Mouse (Mus musculus) embryonic stem cell, embryonic (primary cell): ENCODE measurements around the gene Arid1b.

Source experiments
- CTCF ChIA-PET, 4 experiments: fragments of 300-600 bp in 2 of 4; fragments of 350-600 bp in 2 of 4; sonication (Branson Sonifier 250); formaldehyde crosslinking; loops; one replicate each; lab custom pipeline; 2022; ENCODE audit warnings: inconsistent platforms in 2 of 4; lab: Charles Lee
- POLR2A ChIA-PET, 4 experiments: fragments of 300-600 bp in 2 of 4; fragments of 350-600 bp in 2 of 4; sonication (Branson Sonifier 250); formaldehyde crosslinking; loops; one replicate each; lab custom pipeline; 2022; ENCODE audit warnings: antibody characterized with exemption in 4 of 4, inconsistent platforms in 1 of 4; lab: Charles Lee

Arid1b gene

GRCm38 (mm10) chr17:5269774-5270173 lies 275.6 kb downstream of the Arid1b start:
- ChIA-PET POLR2A (interaction anchor here in 2 of 4 experiments (0.6 to 4.5 kb wide), 11 partner anchors 9 to 170 kb away, joined by 3 to 55 read pairs (median 8); partner anchors contain the start of gene Tmem242 (in 1 of the 2)), CTCF (interaction anchor here in 2 of 4 experiments (1.1 to 2.0 kb wide), 3 partner anchors 17 to 133 kb away, joined by 3 to 8 read pairs (median 4); no protein-coding TSS in a partner anchor)

- CTCF ChIA-PET = interaction anchor here (0.7 to 2.7 kb wide), 10 partner anchors 16 to 165 kb away, joined by 3 to 13 read pairs (median 4); no protein-coding TSS in a partner anchor
- POLR2A ChIA-PET = interaction anchor here in 3 of 4 experiments (0.5 to 4.5 kb wide), 26 partner anchors 9 to 274 kb away, joined by 3 to 55 read pairs (median 5); partner anchors contain the start of gene Zdhhc14 (in 1 of the 3)
These were observed 276.7 kb downstream of the Arid1b start for GRCm38 (mm10) chr17:5270823-5271222.

GRCm38 (mm10) chr17:5273118-5273517 lies 279.0 kb downstream of the Arid1b start:
- ChIA-PET POLR2A (interaction anchor here in 1 of 4 experiments (1.6 to 4.5 kb wide), 4 partner anchors 10 to 31 kb away, joined by 3 to 55 read pairs (median 14); no protein-coding TSS in a partner anchor), CTCF (interaction anchor here in 1 of 4 experiments (2.7 kb wide), 1 partner anchor 20 kb away, joined by 13 read pairs; no protein-coding TSS in a partner anchor)

GRCm38 (mm10) chr17:5273685-5274084 lies 279.6 kb downstream of the Arid1b start:
- ChIA-PET CTCF (no interaction called here), POLR2A (interaction anchor here in 2 of 4 experiments (0.7 to 1.2 kb wide), 3 partner anchors 13 to 29 kb away, joined by 3 to 5 read pairs (median 3); no protein-coding TSS in a partner anchor)

DNA sequence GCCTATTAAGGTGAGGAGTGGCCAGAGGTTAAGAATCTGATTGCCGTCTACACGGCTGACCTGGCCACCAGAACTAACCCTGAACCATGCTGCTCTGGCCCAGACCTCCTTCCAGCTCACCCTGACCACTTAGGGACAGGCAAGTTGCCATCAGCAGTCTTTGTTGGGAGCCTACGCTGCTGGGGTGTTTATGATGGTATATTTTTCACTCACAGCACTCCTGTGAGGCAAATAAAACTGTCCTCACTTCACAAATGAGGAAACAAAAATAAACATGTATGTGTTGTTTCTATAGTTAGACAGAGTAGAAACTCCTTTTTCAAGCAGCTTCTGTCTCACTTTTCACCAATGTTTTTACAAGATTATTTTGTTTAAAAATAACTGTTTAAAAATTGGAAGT lies 280.3 kb downstream of the Arid1b start:
- POLR2A ChIA-PET = interaction anchor here in 3 of 4 experiments (0.6 to 1.2 kb wide), 7 partner anchors 12 to 735 kb away, joined by 3 to 9 read pairs (median 3); no protein-coding TSS in a partner anchor
- CTCF ChIA-PET = no interaction called here

- ChIA-PET CTCF (no interaction called here), POLR2A (interaction anchor here in 2 of 4 experiments (0.8 to 1.0 kb wide), 3 partner anchors 20 to 177 kb away, joined by 3 to 4 read pairs (median 3); no protein-coding TSS in a partner anchor)
These were observed 281.6 kb downstream of the Arid1b start for GRCm38 (mm10) chr17:5275749-5276148.

DNA sequence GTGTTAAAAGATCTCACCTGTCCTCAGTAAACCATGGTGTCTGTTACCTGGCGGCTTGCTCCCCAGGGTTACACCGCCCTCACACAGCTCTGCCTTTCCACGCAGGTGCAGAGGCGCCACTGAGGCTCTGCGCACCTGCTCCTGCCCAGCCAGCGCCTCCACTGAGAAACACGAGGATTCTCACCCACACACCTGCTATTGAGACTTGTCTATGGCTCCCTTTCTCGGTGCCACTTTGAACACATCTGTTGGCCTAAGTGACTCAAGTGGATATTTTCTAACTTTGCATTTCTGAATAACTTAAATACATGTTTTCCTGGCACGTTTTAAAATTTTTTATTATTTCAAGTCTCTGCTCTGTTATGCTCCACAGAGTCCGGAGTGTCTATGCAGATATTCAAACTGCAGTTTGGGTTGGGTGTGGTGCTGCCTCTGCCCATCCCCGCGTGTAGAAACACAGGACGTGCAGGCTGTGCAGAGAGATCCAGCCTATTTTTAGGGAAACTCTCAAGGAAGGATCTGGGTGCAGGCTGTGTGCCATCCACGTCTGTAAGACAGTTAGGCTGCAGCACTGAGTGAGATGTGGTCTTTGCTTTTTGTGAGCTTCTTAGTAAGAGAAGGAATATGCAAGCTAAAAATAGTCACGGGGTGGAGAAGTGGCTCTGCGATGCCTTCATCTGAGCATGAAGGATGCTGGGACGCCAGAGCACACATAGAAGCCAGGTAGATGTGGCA lies 283.2 kb downstream of the Arid1b start:
- ChIA-PET POLR2A (interaction anchor here in 3 of 4 experiments (0.6 to 1.9 kb wide), 8 partner anchors 10 to 931 kb away, joined by 3 to 8 read pairs (median 4); no protein-coding TSS in a partner anchor), CTCF (interaction anchor here in 2 of 4 experiments (1.1 to 1.4 kb wide), 2 partner anchors 25 to 126 kb away, joined by 3 to 4 read pairs; no protein-coding TSS in a partner anchor)

DNA sequence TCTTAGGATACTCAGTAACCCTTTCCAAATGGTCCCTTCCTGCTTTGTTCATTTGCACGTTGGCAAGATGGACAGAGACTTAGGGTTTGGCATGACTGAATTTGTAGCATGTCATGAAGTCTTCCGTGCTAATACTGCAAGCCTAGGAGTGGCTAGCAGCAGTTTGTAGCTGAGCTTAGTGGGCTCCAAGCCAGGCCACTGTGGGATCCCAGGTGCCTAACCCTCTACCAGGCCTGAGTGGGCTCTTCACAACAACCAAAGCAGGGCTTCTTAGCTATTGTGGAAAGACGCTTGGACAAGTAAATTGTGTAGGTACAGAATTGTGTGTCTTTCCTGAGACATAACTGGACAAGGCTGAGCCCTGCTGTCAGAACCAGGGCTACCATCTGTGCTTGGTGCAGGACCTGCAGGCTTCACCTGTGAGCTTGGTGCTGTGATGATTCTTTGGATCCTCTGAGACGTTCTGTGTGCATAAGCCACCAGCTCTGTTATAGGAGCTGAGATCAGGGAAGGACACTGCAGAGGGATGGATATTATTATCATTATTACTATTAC lies 286.4 kb downstream of the Arid1b start:
- CTCF ChIA-PET = no interaction called here
- POLR2A ChIA-PET = interaction anchor here in 3 of 4 experiments (0.6 to 2.5 kb wide), 10 partner anchors 8 to 47 kb away, joined by 3 to 12 read pairs (median 3); no protein-coding TSS in a partner anchor

DNA sequence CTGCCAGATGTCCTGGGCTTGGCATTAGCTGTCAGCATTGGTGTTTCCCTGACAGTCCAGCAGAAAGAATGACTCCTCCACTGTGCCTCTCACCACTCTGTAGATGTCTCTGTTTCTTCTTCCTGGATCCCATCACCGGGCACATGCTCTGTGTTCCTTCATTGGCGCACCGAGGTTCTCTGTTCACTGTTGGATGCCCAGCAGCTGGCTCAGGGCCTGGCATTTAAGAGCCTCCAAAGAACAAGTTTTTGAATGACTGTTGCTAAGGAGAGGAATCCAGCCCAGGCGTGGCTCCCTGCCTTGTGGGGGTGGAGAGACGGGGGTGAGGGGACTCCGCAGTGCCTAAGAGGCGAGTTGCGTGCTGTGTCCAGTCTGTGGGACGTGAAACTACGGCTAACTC lies 290.7 kb downstream of the Arid1b start:
- ChIA-PET POLR2A (interaction anchor here in 2 of 4 experiments (0.9 to 4.4 kb wide), 4 partner anchors 12 to 14 kb away, joined by 3 to 32 read pairs (median 6); no protein-coding TSS in a partner anchor), CTCF (no interaction called here)

DNA sequence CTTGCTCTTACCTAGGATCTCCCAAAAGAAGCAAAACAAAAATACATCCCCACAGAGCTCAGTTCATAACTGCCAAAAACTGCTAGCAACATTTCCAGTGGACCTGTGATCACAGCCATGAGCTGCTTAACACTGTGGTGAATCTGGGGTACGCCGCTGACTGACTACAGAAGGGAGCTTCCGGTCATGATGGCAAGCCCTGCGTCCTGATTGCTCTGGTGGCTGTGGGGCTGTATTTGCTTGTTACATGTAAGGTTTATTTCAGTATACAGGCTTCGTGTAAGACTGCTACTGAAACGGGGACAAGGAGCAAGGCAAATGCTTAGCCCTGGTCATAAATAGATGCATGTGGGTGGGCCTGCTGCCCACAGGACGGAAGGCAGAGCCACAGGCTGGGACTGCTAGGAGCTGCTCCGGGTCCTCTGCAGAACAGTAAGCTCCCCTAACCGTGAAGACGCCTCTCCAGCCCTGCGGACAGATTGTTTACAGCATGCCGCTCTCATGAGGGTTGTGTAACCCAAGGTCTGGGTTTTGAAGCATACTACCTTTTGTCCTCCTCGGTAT lies 291.8 kb downstream of the Arid1b start:
- CTCF ChIA-PET = interaction anchor here in 2 of 4 experiments (0.6 to 2.1 kb wide), 5 partner anchors 10 to 154 kb away, joined by 3 to 7 read pairs (median 6); partner anchors contain the start of gene Tmem242 (in 1 of the 2)
- POLR2A ChIA-PET = interaction anchor here in 3 of 4 experiments (0.6 to 4.4 kb wide), 10 partner anchors 9 to 155 kb away, joined by 3 to 32 read pairs (median 5); no protein-coding TSS in a partner anchor

GRCm38 (mm10) chr17:5286571-5287209 lies 292.6 kb downstream of the Arid1b start:
- POLR2A ChIA-PET = interaction anchor here in 3 of 4 experiments (0.6 to 4.4 kb wide), 13 partner anchors 8 to 379 kb away, joined by 3 to 32 read pairs (median 5); no protein-coding TSS in a partner anchor
- CTCF ChIA-PET = interaction anchor here in 2 of 4 experiments (1.1 to 2.1 kb wide), 5 partner anchors 9 to 34 kb away, joined by 3 to 7 read pairs (median 4); no protein-coding TSS in a partner anchor

DNA sequence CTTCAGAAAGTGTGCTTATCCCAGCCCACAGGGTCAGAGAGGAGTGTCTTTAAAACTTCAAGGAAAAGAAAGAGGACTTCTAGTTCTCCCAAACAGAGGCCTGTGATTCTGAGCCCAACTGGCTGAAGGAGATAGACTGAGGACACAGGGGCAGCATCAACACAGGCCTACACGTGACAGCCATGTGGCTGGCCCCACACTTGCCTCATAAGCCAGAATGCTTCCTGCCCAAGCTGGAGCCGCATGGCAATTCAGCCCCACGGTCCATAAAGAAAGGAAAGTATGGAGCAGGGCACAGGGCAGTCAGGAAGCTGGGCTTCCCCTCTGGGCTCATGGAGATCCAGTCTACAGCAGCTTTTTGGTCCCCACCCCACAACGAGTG lies 293.1 kb downstream of the Arid1b start:
- POLR2A ChIA-PET = interaction anchor here in 2 of 4 experiments (0.8 to 4.4 kb wide), 9 partner anchors 8 to 380 kb away, joined by 3 to 32 read pairs (median 5); no protein-coding TSS in a partner anchor
- CTCF ChIA-PET = interaction anchor here in 2 of 4 experiments (1.2 to 2.1 kb wide), 4 partner anchors 8 to 35 kb away, joined by 3 to 7 read pairs (median 5); no protein-coding TSS in a partner anchor

DNA sequence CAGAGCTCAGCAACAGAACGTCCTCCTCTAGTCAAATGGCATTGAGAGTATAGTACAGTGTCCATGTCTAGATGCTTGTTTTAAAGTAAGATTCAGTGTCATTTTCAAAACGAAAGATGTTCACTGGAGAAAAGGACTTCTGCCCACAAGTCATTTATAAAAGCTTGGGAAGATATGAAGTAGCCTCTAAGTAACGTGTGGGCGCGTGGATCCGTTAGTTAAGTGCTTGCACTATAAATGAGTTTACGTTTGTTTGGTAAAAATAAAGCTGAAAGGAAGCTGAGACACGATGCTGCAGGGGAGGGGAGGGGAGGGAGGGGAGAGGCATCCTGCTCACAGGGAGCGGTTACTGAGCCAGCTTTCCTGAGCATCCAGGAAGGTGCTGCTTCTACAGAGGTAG lies 293.5 kb downstream of the Arid1b start:
- POLR2A ChIA-PET = interaction anchor here in 1 of 4 experiments (0.6 to 4.4 kb wide), 7 partner anchors 9 to 380 kb away, joined by 3 to 32 read pairs (median 3); no protein-coding TSS in a partner anchor
- CTCF ChIA-PET = interaction anchor here in 2 of 4 experiments (1.7 to 2.1 kb wide), 2 partner anchors 17 to 35 kb away, joined by 4 to 7 read pairs; no protein-coding TSS in a partner anchor

DNA sequence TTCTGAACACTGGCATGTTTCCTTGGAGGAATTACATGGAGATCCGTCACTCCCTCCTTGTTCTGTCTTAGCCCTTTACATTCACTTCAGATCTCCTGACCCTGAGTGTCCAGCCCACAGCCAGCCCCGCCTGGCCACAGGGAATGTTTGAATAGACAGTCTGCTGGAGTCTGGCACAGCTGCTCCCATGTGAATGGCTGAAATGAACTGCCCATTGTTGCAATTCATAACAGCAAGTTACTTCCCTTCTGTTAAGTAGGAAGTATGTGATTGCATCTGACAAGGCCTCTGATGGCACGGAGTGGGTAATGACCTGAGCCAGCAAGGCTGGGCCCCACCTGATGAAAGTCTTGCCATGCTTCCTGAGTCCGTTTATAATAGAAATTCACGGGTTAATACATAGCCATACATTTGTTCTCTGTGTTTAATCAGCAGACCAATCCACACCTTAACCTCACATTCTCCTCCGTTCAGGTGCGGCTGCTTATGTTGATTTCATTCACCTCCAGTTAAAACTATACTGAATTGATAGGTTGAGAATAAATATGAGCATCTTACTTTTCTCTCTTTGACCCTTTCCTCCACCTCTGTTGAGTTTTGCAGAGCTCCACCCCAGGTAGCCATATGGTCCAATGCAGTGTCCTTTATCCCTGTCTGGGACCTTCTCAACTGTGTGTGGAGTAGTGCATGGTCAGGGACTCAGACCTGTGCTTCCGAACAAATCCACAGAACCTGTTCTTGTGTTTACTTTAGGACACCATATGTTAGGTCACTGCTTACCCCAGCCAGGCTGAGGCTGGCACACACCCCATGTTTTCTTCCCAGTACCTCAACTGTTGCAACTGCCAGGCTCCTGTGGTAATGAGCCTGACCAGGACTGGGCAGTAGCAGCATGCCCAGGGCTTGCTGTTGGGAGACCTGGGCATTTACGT lies 299.8 kb downstream of the Arid1b start:
- CTCF ChIA-PET = no interaction called here
- POLR2A ChIA-PET = interaction anchor here in 3 of 4 experiments (1.7 to 2.7 kb wide), 3 partner anchors 8 to 16 kb away, joined by 4 to 13 read pairs (median 6); no protein-coding TSS in a partner anchor

- CTCF ChIA-PET = interaction anchor here in 3 of 4 experiments (0.7 to 2.1 kb wide), 7 partner anchors 9 to 134 kb away, joined by 3 to 6 read pairs (median 3); no protein-coding TSS in a partner anchor
- POLR2A ChIA-PET = interaction anchor here (0.5 to 3.9 kb wide), 33 partner anchors 8 to 711 kb away, joined by 3 to 32 read pairs (median 4); partner anchors contain the start of genes Arid1b (in 1 of the 4) and Tmem242 (in 1 of the 4)
These were observed 301.2 kb downstream of the Arid1b start for GRCm38 (mm10) chr17:5295086-5295947.
